In genomic region chr8:104557226-104557625, GRCm38 (mm10) we compare ENCODE assay signal across 19 mouse cellular contexts. TPM values are rescaled to one million over a fixed set of nuclear protein-coding genes. Genes with fewer than 3 reads are reported as not detected.
"Had no signal": no experiment of that assay in that cellular context is flagged by ENCODE, and none has a peak within 500 bp of the region (broad histone marks: within the 10 kb centered on the region; RNA-seq: fewer than 3 reads in every experiment).

No protein-coding gene starts in this region.

- H3K27me3 ChIP-seq: kidney, embryonic 15.5 days; lung, embryonic 15.5 days; stomach, embryonic 15.5 days had no signal

- H3K4me1 ChIP-seq: intestine, embryonic 15.5 days; kidney, embryonic 15.5 days; lung, embryonic 15.5 days; stomach, embryonic 15.5 days had no signal

- ATAC-seq: intestine, embryonic 15.5 days had no signal

- H3K4me3 ChIP-seq: intestine, embryonic 15.5 days; kidney, embryonic 15.5 days; lung, embryonic 15.5 days; stomach, embryonic 15.5 days had no signal

- H3K9me3 ChIP-seq: intestine, embryonic 15.5 days; kidney, embryonic 15.5 days; lung, embryonic 15.5 days; stomach, embryonic 15.5 days had no signal

- DNase-seq: kidney, adult 11 months; kidney, adult 8-10 months; kidney, postnatal 10 days; kidney, postnatal 36 days; lung, adult 18-20 months; lung, postnatal 10 days; lung, postnatal 36 days; midbrain, embryonic 14.5 days; right cerebral cortex, adult 18-20 months; right cerebral cortex, postnatal 14 days; right cerebral cortex, postnatal 4 days; spleen, adult 18-20 months; thymus, postnatal 36 days had no signal

- H3K36me3 ChIP-seq: intestine, embryonic 15.5 days; kidney, embryonic 15.5 days; lung, embryonic 15.5 days; stomach, embryonic 15.5 days had no signal

- H3K9ac ChIP-seq: intestine, embryonic 15.5 days; kidney, embryonic 15.5 days; lung, embryonic 15.5 days; stomach, embryonic 15.5 days had no signal

- H3K4me2 ChIP-seq: intestine, embryonic 15.5 days; kidney, embryonic 15.5 days; lung, embryonic 15.5 days; midbrain, embryonic 11.5 days; stomach, embryonic 15.5 days had no signal

- H3K27ac ChIP-seq: intestine, embryonic 15.5 days; kidney, embryonic 15.5 days; lung, embryonic 15.5 days; stomach, embryonic 15.5 days had no signal

RNA-seq across cellular contexts. Expression of gene Car7, which starts 22.7 kb away (rescaled TPM):
- total RNA-seq: megakaryocyte-erythroid progenitor cell, adult 5-6 weeks had no signal

RNA-seq across cellular contexts. Expression of gene Terb1, which starts 47.5 kb away (rescaled TPM):
- total RNA-seq: megakaryocyte-erythroid progenitor cell, adult 5-6 weeks had no signal
